Comparison of ENCODE assay signal across 8 mouse cellular contexts in the genomic region with DNA sequence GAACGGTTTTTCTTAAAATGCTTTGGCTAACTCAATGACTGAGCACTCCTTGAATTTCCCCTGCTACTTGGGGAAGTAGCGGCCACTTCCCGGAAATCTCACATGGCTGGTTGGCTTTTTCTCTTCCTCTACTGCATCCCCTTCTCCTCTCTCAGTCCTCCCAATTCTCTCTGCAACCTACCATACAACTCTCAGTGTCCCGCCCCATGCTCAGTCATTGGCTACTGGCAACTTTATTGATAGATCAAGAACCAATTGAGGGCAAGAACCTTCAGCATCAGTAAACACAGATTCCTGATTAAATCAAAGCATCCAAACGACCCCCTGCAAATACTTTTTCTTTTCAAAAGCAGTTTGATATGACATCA. TPM values are rescaled to one million over a fixed set of nuclear protein-coding genes. Genes with fewer than 3 reads are reported as not detected.
DNase-seq lines count a peak whose midpoint lies in the region; ATAC-seq and TF ChIP-seq lines count a peak whose summit lies in the region.

No protein-coding gene starts in this region.

- no peaks in the 10 kb centered on the region for H3K27me3 ChIP-seq in lung, embryonic 15.5 days
- no peaks in the 10 kb centered on the region for H3K27me3 ChIP-seq in heart, embryonic 13.5 days (replicated peaks)
- H3K27me3 ChIP-seq in midbrain, embryonic 15.5 days (replicated peaks): no peaks in the 10 kb centered on the region

- H3K36me3 ChIP-seq in lung, embryonic 15.5 days: no peaks in the 10 kb centered on the region
- H3K36me3 ChIP-seq in heart, embryonic 13.5 days: no peaks in the 10 kb centered on the region
- no peaks in the 10 kb centered on the region for H3K36me3 ChIP-seq in midbrain, embryonic 15.5 days (replicated peaks)

- no peak for ATAC-seq in lung, embryonic 15.5 days (ENCODE audit: borderline replicate concordance, extremely low read depth, low FRiP score, low TSS enrichment)
- ATAC-seq in heart, embryonic 13.5 days (ENCODE audit: extremely low read depth, insufficient number of reproducible peaks, low FRiP score, low TSS enrichment): no peak
- 0 out of 2 replicates have a peak, but pooled peaks have one; percentile 52 for ATAC-seq in midbrain, embryonic 15.5 days (replicated peaks)

- TF ChIP-seq CTCF in lung, adult 2 months (IDR thresholded peaks at IDR 0.05; ENCODE audit: insufficient read depth, low read length): no peak

- H3K9me3 ChIP-seq in lung, embryonic 15.5 days: no peaks in the 10 kb centered on the region
- peaks cover 2% of the 10 kb centered on the region; the same call in 1 of the 2 replicates for H3K9me3 ChIP-seq in heart, embryonic 13.5 days
- no peaks in the 10 kb centered on the region for H3K9me3 ChIP-seq in midbrain, embryonic 15.5 days

- TF ChIP-seq POLR2A in lung, adult 2 months (IDR thresholded peaks at IDR 0.05; ENCODE audit: borderline replicate concordance, extremely low read depth, low read depth, low read length): no peak

- peaks cover 24% of the 10 kb centered on the region for H3K4me1 ChIP-seq in lung, embryonic 15.5 days
- H3K4me1 ChIP-seq in lung, adult 2 months (ENCODE audit: control insufficient read depth, insufficient read depth, low read length): peaks cover 8% of the 10 kb centered on the region
- peaks cover 43% of the 10 kb centered on the region for H3K4me1 ChIP-seq in heart, embryonic 13.5 days
- peaks cover 22% of the 10 kb centered on the region for H3K4me1 ChIP-seq in midbrain, embryonic 15.5 days

- H3K4me2 ChIP-seq in lung, embryonic 15.5 days: peak overlapping the region; percentile 49
- H3K4me2 ChIP-seq in heart, embryonic 13.5 days: peak overlapping the region; percentile 72
- peak overlapping the region; percentile 74 for H3K4me2 ChIP-seq in midbrain, embryonic 15.5 days

- no peak overlapping the region for H3K9ac ChIP-seq in lung, embryonic 15.5 days
- H3K9ac ChIP-seq in heart, embryonic 13.5 days: peak overlapping the region; percentile 77
- H3K9ac ChIP-seq in midbrain, embryonic 15.5 days: no peak overlapping the region

- peak overlapping the region; percentile 27 for H3K4me3 ChIP-seq in lung, embryonic 15.5 days
- H3K4me3 ChIP-seq in lung, adult 2 months (replicated peaks; ENCODE audit: extremely low read depth, low read depth, low read length): no peak overlapping the region
- H3K4me3 ChIP-seq in heart, embryonic 13.5 days: peak overlapping the region; percentile 50
- peak overlapping the region; percentile 43 for H3K4me3 ChIP-seq in midbrain, embryonic 15.5 days

- no peak for DNase-seq in lung, adult 2 months
- peak; percentile 69 to 71 for DNase-seq in cerebellum, postnatal 10 days
- DNase-seq in left cerebral cortex, adult 18-20 months (ENCODE audit: low spot score in 2 of 2): peak; percentile 52
- DNase-seq in spleen, postnatal 4 days (ENCODE audit: low spot score in 2 of 2): no peak
- DNase-seq in frontal cortex, postnatal 25 days (ENCODE audit: low spot score in 2 of 2): no peak

- no peak overlapping the region for H3K27ac ChIP-seq in lung, embryonic 15.5 days
- H3K27ac ChIP-seq in heart, embryonic 13.5 days (replicated peaks): no peak overlapping the region
- H3K27ac ChIP-seq in midbrain, embryonic 15.5 days: no peak overlapping the region

- WGBS in lung, embryonic 15.5 days: 20% methylated on average over 5 of the region's 5 CpGs
- WGBS in lung, adult 2 months: 23% methylated on average over 5 of the region's 5 CpGs
- 11% methylated on average over 5 of the region's 5 CpGs for WGBS in heart, embryonic 13.5 days
- 3% methylated on average over 5 of the region's 5 CpGs for WGBS in midbrain, embryonic 15.5 days

RNA-seq across cellular contexts. Expression of gene Mlxip, which starts 3.2 kb away (rescaled TPM):
- polyA plus RNA-seq in lung, embryonic 15.5 days (2015; fragmentation: Nextera tagmentation; extraction: Ambion mirVana): 17.1 and 20.6 TPM in 2 replicates
- 61.2 and 75.4 TPM in 2 replicates for polyA plus RNA-seq in lung, adult 2 months (2012; rRNA removed)
- polyA plus RNA-seq in heart, embryonic 13.5 days (2015; fragmentation: Nextera tagmentation; extraction: Ambion mirVana): 10.9 and 11.7 TPM in 2 replicates
- 10 to 100 TPM; 16.0 to 16.8 TPM for total RNA-seq in left cerebral cortex, adult 18-20 months (2021)
- 18.6 and 21.1 TPM in 2 replicates for polyA plus RNA-seq in midbrain, embryonic 15.5 days (2015; fragmentation: Nextera tagmentation; extraction: Ambion mirVana)

RNA-seq across cellular contexts. Expression of gene Bcl7a, which starts 47.8 kb away (rescaled TPM):
- 21.2 and 24.6 TPM in 2 replicates for polyA plus RNA-seq in lung, embryonic 15.5 days (2015; fragmentation: Nextera tagmentation; extraction: Ambion mirVana)
- polyA plus RNA-seq in lung, adult 2 months (2012; rRNA removed): 9.4 and 11.9 TPM in 2 replicates
- polyA plus RNA-seq in heart, embryonic 13.5 days (2015; fragmentation: Nextera tagmentation; extraction: Ambion mirVana): 13.5 and 14.5 TPM in 2 replicates
- 10 to 100 TPM; 66.3 to 70.1 TPM for total RNA-seq in left cerebral cortex, adult 18-20 months (2021)
- 35.9 and 39.6 TPM in 2 replicates for polyA plus RNA-seq in midbrain, embryonic 15.5 days (2015; fragmentation: Nextera tagmentation; extraction: Ambion mirVana)

Comparison
In these comparisons a context has a peak if more than half of its experiments do, and no peak if none do; other contexts are left out.
1. DNase-seq: peak in cerebellum, postnatal 10 days (2 of 2) and left cerebral cortex, adult 18-20 months (2 of 2); none in lung, adult 2 months (single experiment), spleen, postnatal 4 days (0 of 2) and frontal cortex, postnatal 25 days (0 of 2).
2. Peak in every context shown above with its lines, with median percentiles within 50 percentile points of each other: H3K4me2 ChIP-seq.